27 mouse cellular contexts compared by ENCODE assay signal in the genomic region with DNA sequence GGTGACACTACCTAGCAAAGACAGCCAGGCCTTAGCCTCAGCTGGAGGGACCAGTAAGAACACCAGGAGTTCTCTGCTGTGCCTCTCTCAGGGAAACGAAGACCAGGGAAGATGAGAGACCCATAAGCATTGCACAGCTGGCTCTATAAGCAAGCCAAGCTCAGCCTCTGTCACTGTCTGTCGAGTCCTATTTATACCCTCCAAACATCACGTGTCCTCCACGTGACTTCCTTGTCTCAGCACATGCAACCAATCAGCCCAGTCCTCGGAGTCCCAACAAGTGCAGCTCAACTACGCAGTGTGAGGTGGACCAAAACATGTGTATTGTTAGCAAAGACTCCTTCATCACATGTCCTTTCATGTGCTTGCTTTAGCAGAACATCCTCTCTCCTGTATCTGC. TPM values are rescaled to one million over a fixed set of nuclear protein-coding genes. Genes with fewer than 3 reads are reported as not detected.
"Had no signal": no experiment of that assay in that cellular context is flagged by ENCODE, and none has a peak within 500 bp of the region (broad histone marks: within the 10 kb centered on the region; RNA-seq: fewer than 3 reads in every experiment).

No protein-coding gene starts in this region.

- H3K4me2 ChIP-seq: heart, embryonic 12.5 days; hindbrain, embryonic 13.5 days; hindbrain, embryonic 15.5 days; kidney, embryonic 15.5 days; limb, embryonic 13.5 days; limb, embryonic 15.5 days; liver, embryonic 13.5 days had no signal

- ATAC-seq: hindbrain, postnatal 0 days; intestine, embryonic 16.5 days had no signal

- H3K27ac ChIP-seq: heart, embryonic 10.5 days; hindbrain, embryonic 13.5 days; hindbrain, embryonic 15.5 days; hindbrain, postnatal 0 days; kidney, embryonic 15.5 days; kidney, postnatal 0 days; limb, embryonic 13.5 days; limb, embryonic 15.5 days; liver, embryonic 13.5 days had no signal

- H3K27me3 ChIP-seq: hindbrain, embryonic 15.5 days had no signal

- H3K4me1 ChIP-seq: heart, embryonic 10.5 days; heart, embryonic 12.5 days; kidney, embryonic 15.5 days; limb, embryonic 15.5 days; liver, embryonic 13.5 days had no signal

- DNase-seq: gastrocnemius, postnatal 14 days; gastrocnemius, postnatal 36 days; heart, adult 18-20 months; heart, postnatal 10 days; heart, postnatal 36 days; kidney, adult 11 months; kidney, adult 2 months; kidney, adult 9 months; kidney, postnatal 14 days; kidney, postnatal 36 days; layer of hippocampus, adult 9-11 months; layer of hippocampus, postnatal 36 days; left cerebral cortex, postnatal 4 days; liver, embryonic 13.5 days had no signal

- H3K4me3 ChIP-seq: heart, embryonic 10.5 days; heart, embryonic 12.5 days; hindbrain, embryonic 13.5 days; hindbrain, embryonic 15.5 days; kidney, embryonic 15.5 days; limb, embryonic 13.5 days; limb, embryonic 15.5 days; liver, embryonic 13.5 days had no signal

- H3K9ac ChIP-seq: heart, embryonic 12.5 days; hindbrain, embryonic 13.5 days; hindbrain, embryonic 15.5 days; kidney, embryonic 15.5 days; limb, embryonic 13.5 days; limb, embryonic 15.5 days; liver, embryonic 13.5 days had no signal

- H3K9me3 ChIP-seq: heart, embryonic 10.5 days; heart, embryonic 12.5 days; hindbrain, embryonic 13.5 days; hindbrain, embryonic 15.5 days; kidney, embryonic 15.5 days; limb, embryonic 13.5 days; limb, embryonic 15.5 days; liver, embryonic 13.5 days had no signal

- H3K36me3 ChIP-seq: heart, embryonic 10.5 days; heart, embryonic 12.5 days; hindbrain, embryonic 13.5 days; hindbrain, embryonic 15.5 days; kidney, embryonic 15.5 days; limb, embryonic 13.5 days; limb, embryonic 15.5 days; liver, embryonic 13.5 days had no signal

RNA-seq across cellular contexts. Expression of gene D430041D05Rik, which starts 28.0 kb away (rescaled TPM):
- total RNA-seq: hematopoietic stem cell, adult 5-6 weeks; liver, adult 2 months had no signal
- polyA plus RNA-seq: large intestine, adult 2 months; liver, adult 2 months had no signal
